Mouse (Mus musculus) ES-E14 (cell line): ENCODE results near the gene Nalcn.

Experiments used
- CHD2 ChIP-seq: IDR thresholded peaks from 2 replicates; pipeline ENCODE4 v1.6.1; 2014; ENCODE audit warnings: mild to moderate bottlenecking, low read depth, low read length, inconsistent platforms
- HCFC1 ChIP-seq: IDR thresholded peaks from 2 replicates; pipeline ENCODE4 v1.6.1; 2012; ENCODE audit warnings: low read length, inconsistent platforms, borderline replicate concordance; ENCODE audit not compliant: insufficient read depth
- MAFK ChIP-seq: IDR thresholded peaks from 2 replicates; pipeline ENCODE4 v1.6.1; 2014; ENCODE audit warnings: mild to moderate bottlenecking, low read depth, low read length, inconsistent platforms; ENCODE audit not compliant: insufficient read depth
- ZC3H11A ChIP-seq: IDR thresholded peaks from 2 replicates; pipeline ENCODE4 v1.6.1; 2012; ENCODE audit warnings: low read depth, mild to moderate bottlenecking, inconsistent platforms, low read length, borderline replicate concordance
- ZNF384 ChIP-seq: IDR thresholded peaks from 2 replicates; pipeline ENCODE4 v1.6.1; 2012; ENCODE audit warnings: low read depth, low read length, inconsistent platforms

GRCm38 (mm10) chr14:123352973-123353372 lies 274.0 kb downstream of the Nalcn start:
- TF ChIP-seq ZNF384 = no peak
- 0 out of 2 replicates have a peak, but pooled peaks have one; percentile 39 for TF ChIP-seq ZC3H11A
- TF ChIP-seq CHD2 = no peak
- no peak for TF ChIP-seq HCFC1
- TF ChIP-seq MAFK = no peak
